Mouse (Mus musculus) hindbrain, embryonic 14.5 days (tissue): ENCODE measurements around the gene Bag1. TPM values are rescaled to one million over a fixed set of nuclear protein-coding genes. Genes with fewer than 3 reads are reported as not detected.

Experiments used
- ATAC-seq: fragments of 200-750 bp; cut with Nextera tagmentation; 2 replicates; pipeline ENCODE4 v1.8.0; 2017; ENCODE audit warnings: moderate number of reproducible peaks, mild to moderate bottlenecking, moderate TSS enrichment, moderate library complexity; ENCODE audit not compliant: low FRiP score
- DNase-seq: peaks from one replicate; pipeline ENCODE4 v3.0.0-alpha.2; 2015; ENCODE audit warnings: low spot score
- H3K27ac ChIP-seq: fragments of 300-500 bp; sonication (generic); 2 replicates; pipeline ENCODE4 v1.5.1; 2014; ENCODE audit warnings: mild to moderate bottlenecking, moderate library complexity
- H3K27me3 ChIP-seq: fragments of 300-500 bp; sonication (generic); 2 replicates; pipeline ENCODE4 v1.6.1; 2014; ENCODE audit warnings: mild to moderate bottlenecking, low read length, mixed read lengths; ENCODE audit not compliant: control insufficient read depth, insufficient read depth
- H3K36me3 ChIP-seq: fragments of 300-500 bp; sonication (generic); replicated peaks from 2 replicates; pipeline ENCODE4 v1.6.1; 2014; ENCODE audit not compliant: control insufficient read depth, insufficient read depth
- H3K4me1 ChIP-seq: fragments of 300-500 bp; sonication (generic); replicated peaks from 2 replicates; pipeline ENCODE4 v1.6.1; 2014; ENCODE audit warnings: antibody characterized with exemption, low read length, mixed read lengths; ENCODE audit not compliant: control insufficient read depth, insufficient read depth
- H3K4me2 ChIP-seq: fragments of 300-500 bp; sonication (generic); replicated peaks from 2 replicates; pipeline ENCODE4 v1.6.1; 2014; ENCODE audit warnings: mild to moderate bottlenecking, moderate library complexity
- H3K4me3 ChIP-seq: fragments of 300-500 bp; sonication (generic); replicated peaks from 2 replicates; pipeline ENCODE4 v1.5.1; 2014; ENCODE audit warnings: mild to moderate bottlenecking, low read length
- H3K9ac ChIP-seq: fragments of 300-500 bp; sonication (generic); 2 replicates; pipeline ENCODE4 v1.6.1; 2014
- H3K9me3 ChIP-seq: fragments of 300-500 bp; sonication (generic); 2 replicates; pipeline ENCODE4 v1.6.1; 2016; ENCODE audit warnings: low read length; ENCODE audit not compliant: control insufficient read depth
- WGBS: fragments of 180-500 bp; shearing (Covaris S2); extraction: QIAGEN DNeasy Blood & Tissue Kit; methylation state at CpG from one replicate; pipeline ENCODE4 v1.1.7; 2014; 5-methylcytosine and 5-hydroxymethylcytosine counted together
- polyA plus RNA-seq: library from polyadenylated mRNA; unstranded; fragments of >200 nt; fragmentation: Nextera tagmentation; extraction: Ambion mirVana; gene quantifications from 2 replicates; pipeline ENCODE4 v1.2.1, GENCODE M21; 2014

Gene Bag1
- polyA plus RNA-seq, 1 experiment from 2014 or later, result 207 TPM

GRCm38 (mm10) chr4:40970842-40971701 is 23.0 kb upstream of the Bag1 start, which contains the start of gene Nfx1:
Gene Nfx1 (plus strand): TSS chr4:40970906.
- DNase-seq (peak; percentile 96), ATAC-seq (peak; percentile 96)
- Histone ChIP-seq H3K4me2 (peak within 1 kb of the TSS; percentile 81), H3K4me3 (peak within 1 kb of the TSS; percentile 99), H3K9ac (peak within 1 kb of the TSS; percentile 93), H3K9me3 (no peaks in the 10 kb centered on the region), H3K4me1 (peaks cover 16% of the 10 kb centered on the region), H3K27ac (peak within 1 kb of the TSS; percentile 93), H3K36me3 (peaks cover 28% of the 10 kb centered on the region), H3K27me3 (no peaks in the 10 kb centered on the region)
- WGBS, result under 1% methylated on average over 75 of the region's 85 CpGs

DNA sequence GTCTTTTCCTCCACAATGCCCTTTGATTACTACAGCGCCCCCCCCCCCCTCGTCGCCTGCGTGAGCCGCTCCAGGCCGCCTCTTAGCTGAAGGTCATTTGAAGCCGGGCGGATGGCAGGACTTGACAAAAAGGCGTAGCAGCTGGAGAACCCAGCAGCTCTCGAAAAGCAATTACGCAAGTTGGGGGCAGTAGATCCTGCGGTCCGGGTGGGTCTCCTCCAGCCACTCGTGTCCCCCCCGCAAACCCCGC is 22.4 kb upstream of the Bag1 start:
- Histone ChIP-seq H3K27ac (peak overlapping the region; percentile 93), H3K36me3 (peaks cover 27% of the 10 kb centered on the region), H3K9me3 (no peaks in the 10 kb centered on the region), H3K4me1 (peaks cover 16% of the 10 kb centered on the region), H3K4me2 (peak overlapping the region; percentile 81), H3K9ac (peak overlapping the region; percentile 93), H3K27me3 (no peaks in the 10 kb centered on the region), H3K4me3 (peak overlapping the region; percentile 99)
- whole genome bisulfite sequencing, result 0% methylated on average over 16 of the region's 16 CpGs
- no peak for DNase-seq
- no peak for ATAC-seq

DNA sequence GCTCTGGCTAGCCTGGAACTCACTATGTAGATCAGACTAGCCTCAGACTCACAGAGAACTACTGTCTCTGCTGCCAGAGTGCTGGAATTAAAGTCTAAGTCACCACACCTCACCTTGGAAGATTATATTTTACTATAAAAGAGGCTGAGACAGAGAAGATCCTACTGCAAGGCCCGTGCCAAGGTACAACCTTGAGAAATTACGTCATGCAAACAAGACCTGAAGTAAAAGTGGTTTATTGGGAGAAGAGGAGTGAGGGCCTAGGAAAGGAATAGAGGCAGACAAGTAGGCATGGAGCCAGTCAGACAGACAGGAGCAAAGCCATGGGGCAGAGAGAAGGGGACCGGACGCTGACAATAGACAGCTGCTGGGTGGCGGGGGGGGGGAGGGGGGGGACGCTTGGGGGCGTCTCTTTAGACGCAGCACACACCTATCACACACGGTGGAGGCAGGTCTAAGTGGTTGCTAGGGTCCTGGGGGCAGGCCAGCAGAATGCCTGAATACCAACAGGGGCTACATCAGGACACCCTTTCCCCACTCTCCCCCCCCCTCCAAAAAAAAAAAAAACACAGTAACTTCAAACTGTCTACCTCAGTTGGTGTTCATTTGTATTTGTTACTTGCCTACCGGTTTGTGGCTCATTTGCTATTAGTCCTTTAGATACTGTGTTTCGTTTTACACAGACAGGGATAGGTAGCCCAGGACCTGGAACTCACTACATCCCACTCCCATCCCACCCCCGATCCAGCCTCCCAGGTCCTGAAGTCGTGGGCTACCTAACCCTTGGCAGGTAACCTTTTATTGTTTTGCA is 21.9 kb upstream of the Bag1 start:
- Histone ChIP-seq H3K27ac (peak overlapping the region; percentile 93), H3K9ac (peak overlapping the region; percentile 93), H3K4me2 (peak overlapping the region; percentile 81), H3K4me1 (peaks cover 16% of the 10 kb centered on the region), H3K36me3 (peaks cover 30% of the 10 kb centered on the region), H3K4me3 (peak overlapping the region; percentile 99), H3K27me3 (no peaks in the 10 kb centered on the region), H3K9me3 (no peaks in the 10 kb centered on the region)
- WGBS, result 12% methylated on average over 11 of the region's 13 CpGs
- peak; percentile 41 for ATAC-seq
- no peak for DNase-seq

DNA sequence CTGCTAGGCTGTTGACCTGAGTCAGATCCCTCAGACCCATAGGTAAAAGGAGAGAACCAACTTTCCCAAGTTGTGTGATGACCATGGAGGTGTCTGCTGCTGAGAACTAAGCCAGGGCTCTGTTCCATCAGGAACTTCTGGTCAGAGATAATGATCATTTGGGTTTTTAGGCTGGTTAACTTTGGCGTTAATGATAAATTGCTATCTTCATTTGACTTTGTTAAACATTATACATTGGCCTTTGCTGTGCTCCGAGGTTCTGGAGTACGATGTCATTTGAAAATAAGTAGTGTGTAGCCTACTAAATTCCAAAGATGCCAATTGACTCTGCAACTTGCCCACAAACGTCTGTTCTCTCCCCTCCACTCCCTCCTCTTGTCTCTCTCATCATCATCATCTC is 21.1 kb upstream of the Bag1 start:
- Histone ChIP-seq H3K4me2 (no peak overlapping the region), H3K27ac (no peak overlapping the region), H3K9me3 (no peaks in the 10 kb centered on the region), H3K36me3 (peaks cover 37% of the 10 kb centered on the region), H3K27me3 (no peaks in the 10 kb centered on the region), H3K4me3 (no peak overlapping the region), H3K4me1 (peaks cover 16% of the 10 kb centered on the region), H3K9ac (no peak overlapping the region)
- WGBS, result 84% methylated on average over 4 of the region's 4 CpGs
- no peak for ATAC-seq
- DNase-seq, result no peak

- WGBS, result 95% methylated on average over 3 of the region's 3 CpGs
- DNase-seq, result no peak
- Histone ChIP-seq H3K4me1 (no peaks in the 10 kb centered on the region), H3K36me3 (peaks cover 90% of the 10 kb centered on the region), H3K9ac (no peak overlapping the region), H3K27me3 (no peaks in the 10 kb centered on the region), H3K4me3 (no peak overlapping the region), H3K27ac (no peak overlapping the region), H3K4me2 (no peak overlapping the region), H3K9me3 (no peaks in the 10 kb centered on the region)
- no peak for ATAC-seq
Measured at GRCm38 (mm10) chr4:40963536-40963935, 15.4 kb upstream of the Bag1 start.

- Histone ChIP-seq H3K4me3 (no peak overlapping the region), H3K36me3 (peaks cover 98% of the 10 kb centered on the region), H3K27me3 (no peaks in the 10 kb centered on the region), H3K4me2 (no peak overlapping the region), H3K9me3 (no peaks in the 10 kb centered on the region), H3K4me1 (no peaks in the 10 kb centered on the region), H3K9ac (no peak overlapping the region), H3K27ac (no peak overlapping the region)
- ATAC-seq, result no peak
- DNase-seq, result no peak
- 97% methylated on average over 6 of the region's 6 CpGs for WGBS
Measured at GRCm38 (mm10) chr4:40955942-40956341, 7.8 kb upstream of the Bag1 start.

DNA sequence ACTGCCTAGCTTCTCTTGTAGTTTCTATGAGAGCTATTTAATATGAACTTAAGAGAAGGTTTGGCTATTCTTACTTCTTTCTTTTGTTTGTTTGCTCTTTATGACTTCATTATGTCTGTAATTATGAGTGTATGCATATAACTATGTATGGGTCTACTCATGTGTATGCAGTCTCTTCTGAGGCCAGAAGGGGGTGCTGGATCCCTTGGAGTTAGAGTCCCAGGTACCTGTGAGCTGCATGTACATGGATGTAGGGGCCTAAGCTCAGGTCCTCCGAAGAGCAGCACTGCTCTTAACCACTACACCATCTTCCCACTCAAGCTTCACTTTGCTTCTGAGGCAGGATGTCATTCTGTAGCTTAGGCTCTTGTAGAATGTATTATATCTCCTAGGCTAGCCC is 5.4 kb upstream of the Bag1 start:
- Histone ChIP-seq H3K9ac (no peak overlapping the region), H3K27me3 (no peaks in the 10 kb centered on the region), H3K9me3 (no peaks in the 10 kb centered on the region), H3K4me1 (peaks cover 10% of the 10 kb centered on the region), H3K4me3 (no peak overlapping the region), H3K4me2 (no peak overlapping the region), H3K36me3 (peaks cover 85% of the 10 kb centered on the region), H3K27ac (no peak overlapping the region)
- ATAC-seq, result no peak
- 94% methylated on average over 1 of the region's 1 CpGs for WGBS
- no peak for DNase-seq

DNA sequence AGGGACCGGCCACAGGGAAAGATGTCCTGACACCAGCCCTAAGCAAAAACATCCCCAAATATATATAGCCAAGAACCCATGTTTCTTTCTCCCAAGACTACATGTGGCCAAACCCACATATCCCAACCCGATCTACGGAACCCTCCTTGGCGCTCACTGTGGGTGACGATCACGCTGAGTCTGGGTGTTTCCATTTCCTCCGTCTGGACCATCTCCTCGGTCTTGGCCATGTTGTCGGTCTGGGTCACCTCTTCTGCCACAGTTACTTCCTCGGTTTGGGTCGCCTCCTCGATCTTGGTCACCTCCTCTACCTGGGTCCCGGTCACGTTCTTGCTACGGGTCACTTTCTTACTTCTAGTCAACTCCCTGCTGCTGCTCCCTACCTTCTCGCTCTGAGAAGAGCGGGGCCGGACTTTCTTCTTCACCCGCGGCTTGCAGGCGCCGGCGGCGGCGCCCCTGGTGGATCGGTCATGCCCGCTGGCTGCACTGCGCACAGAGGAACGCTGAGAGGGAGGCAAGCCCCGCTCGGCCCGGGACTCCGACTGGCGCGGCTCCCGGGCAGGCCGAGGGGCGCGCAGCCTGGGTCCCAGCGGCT is 432 bp downstream of the Bag1 start:
- peak overlapping the region; percentile 88 for H3K9ac ChIP-seq
- H3K27ac ChIP-seq, result peak overlapping the region; percentile 88
- peak overlapping the region; percentile 96 for H3K4me3 ChIP-seq
- H3K27me3 ChIP-seq, result no peaks in the 10 kb centered on the region
- H3K4me2 ChIP-seq, result peak overlapping the region; percentile 65
- no peaks in the 10 kb centered on the region for H3K9me3 ChIP-seq
- peaks cover 61% of the 10 kb centered on the region for H3K36me3 ChIP-seq
- under 1% methylated on average over 40 of the region's 40 CpGs for WGBS
- ATAC-seq (no peak; the same call in 1 of the 2 replicates), DNase-seq (no peak)
- peaks cover 26% of the 10 kb centered on the region for H3K4me1 ChIP-seq

DNA sequence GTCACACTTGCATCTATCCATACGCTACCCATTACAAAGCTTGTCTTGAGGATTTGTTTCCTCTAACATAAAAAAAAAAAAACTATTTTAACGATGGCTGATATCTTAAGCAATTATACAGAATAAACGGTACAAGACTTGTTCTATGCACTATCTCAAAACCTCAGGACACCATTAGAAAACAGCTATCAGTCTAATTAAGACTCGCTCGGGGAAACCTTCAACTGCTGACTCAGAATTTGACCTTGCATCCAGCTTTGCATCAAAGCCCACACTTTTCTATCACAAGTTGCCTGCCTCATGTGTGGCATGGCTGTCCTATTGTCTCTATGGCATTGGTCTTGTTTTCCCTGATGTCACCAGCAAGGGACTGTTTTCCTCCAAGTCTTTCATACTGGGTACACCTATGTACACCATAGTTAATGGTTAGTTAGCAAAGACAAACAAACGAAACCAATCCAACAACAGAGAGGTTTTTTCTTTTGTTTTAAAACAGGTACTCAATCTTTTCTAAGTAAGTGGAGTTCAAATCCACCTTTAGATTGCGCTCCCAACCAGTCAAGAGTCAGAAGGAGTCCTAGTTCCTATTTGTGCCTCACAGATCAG is 1.5 kb downstream of the Bag1 start:
- Histone ChIP-seq H3K36me3 (peaks cover 63% of the 10 kb centered on the region), H3K27me3 (no peaks in the 10 kb centered on the region), H3K4me2 (peak overlapping the region; percentile 65), H3K9ac (peak overlapping the region; percentile 88; the same call in 1 of the 2 replicates), H3K27ac (no peak overlapping the region), H3K9me3 (no peaks in the 10 kb centered on the region), H3K4me3 (peak overlapping the region; percentile 96; the same call in 1 of the 2 replicates), H3K4me1 (peaks cover 26% of the 10 kb centered on the region)
- DNase-seq (no peak), ATAC-seq (no peak)
- whole genome bisulfite sequencing, result 91% methylated on average over 7 of the region's 7 CpGs
